Mouse (Mus musculus) CD4-positive, CD25-positive, alpha-beta regulatory T cell, adult 4 months (primary cell): ENCODE results near the gene Ifitm1. TPM values are rescaled to one million over a fixed set of nuclear protein-coding genes. Genes with fewer than 3 reads are reported as not detected.
"Not testable (repeated sequence)": the region's sequence is repeated elsewhere in the genome, so short reads cannot be mapped to it uniquely, and the experiment has no call there.

Experiments used
- ATAC-seq: one replicate; pipeline ENCODE4 v1.8.0; 2017
- polyA plus RNA-seq, 2 experiments: library from polyadenylated mRNA; unstranded; fragments of 100-300 nt; shearing (Covaris generic); gene quantifications; one replicate each; pipeline ENCODE4 v1.2.1; 2017

Gene Ifitm1
- polyA plus RNA-seq, 2 experiments from 2014 or later: not detected

DNA sequence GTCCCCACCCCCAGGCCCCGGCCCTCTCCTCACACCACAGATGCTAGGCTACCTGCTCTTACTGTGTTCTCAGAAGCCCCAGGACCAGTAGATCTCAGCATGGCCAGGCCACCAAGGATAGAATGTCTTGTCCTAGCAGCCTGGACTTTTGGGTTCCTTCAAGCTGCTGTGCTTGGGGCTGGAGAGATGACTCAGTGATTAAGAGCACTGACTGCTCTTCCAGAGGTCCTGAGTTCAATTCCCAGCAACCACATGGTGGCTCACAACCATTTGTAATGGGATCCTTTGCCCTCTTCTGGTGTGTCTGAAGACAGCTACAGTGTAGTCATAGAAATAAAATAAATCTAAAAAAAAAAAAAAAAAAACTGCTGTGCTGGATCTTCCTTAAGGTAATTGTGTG, 50.8 kb downstream of the Ifitm1 start, which contains the start of gene Ifitm6:
Gene Ifitm6, minus strand, starts transcription at position 101 of the 400 bp plus-strand sequence.
- not testable (repeated sequence) for ATAC-seq

- ATAC-seq: peak; percentile 51
Observed at GRCm38 (mm10) chr7:141019028-141019427, 52.0 kb downstream of the Ifitm1 start.

Other genes with a start within 250 kb of the Ifitm1 start
- gene Cyp2e1, start 203.5 kb upstream of the Ifitm1 start, polyA plus RNA-seq: under 1 TPM in 1 of 2 experiments, not detected in 1; 0.28 TPM
- under 1 TPM in 1 of 2 experiments, not detected in 1; 0.51 TPM for gene Syce1, start 179.4 kb upstream of the Ifitm1 start, polyA plus RNA-seq
- gene Zfp941, start 145.0 kb upstream of the Ifitm1 start, polyA plus RNA-seq: under 1 TPM; 0.20 to 0.46 TPM
- not detected for gene Urah, start 132.2 kb upstream of the Ifitm1 start, polyA plus RNA-seq
- not detected for gene Scgb1c1, start 121.7 kb upstream of the Ifitm1 start, polyA plus RNA-seq
- not detected for gene Odf3, start 119.4 kb upstream of the Ifitm1 start, polyA plus RNA-seq
- not detected for gene Gm45785, start 110.9 kb upstream of the Ifitm1 start, polyA plus RNA-seq
- gene Ric8a, start 110.3 kb upstream of the Ifitm1 start, polyA plus RNA-seq: 10 to 100 TPM; 61.4 to 67.7 TPM
- gene Bet1l, start 109.6 kb upstream of the Ifitm1 start, polyA plus RNA-seq: 10 to 100 TPM; 42.8 to 60.4 TPM
- gene Psmd13, start 85.3 kb upstream of the Ifitm1 start, polyA plus RNA-seq: 100 to 1,000 TPM in 1 of 2 experiments, 10 to 100 TPM in 1; 94.9 to 150 TPM
- 10 to 100 TPM in 1 of 2 experiments, 1 to 10 TPM in 1; 9.4 to 12.6 TPM for gene Sirt3, start 84.9 kb upstream of the Ifitm1 start, polyA plus RNA-seq
- gene Cox8b, start 66.8 kb upstream of the Ifitm1 start, polyA plus RNA-seq: not detected
- gene Nlrp6, start 46.3 kb upstream of the Ifitm1 start, polyA plus RNA-seq: not detected
- 10 to 100 TPM; 15.1 to 30.9 TPM for gene Pgghg, start 25.8 kb upstream of the Ifitm1 start, polyA plus RNA-seq
- gene Ifitm5, start 16.9 kb upstream of the Ifitm1 start, polyA plus RNA-seq: not detected
- under 1 TPM in 1 of 2 experiments, not detected in 1; 0.82 TPM for gene Gm45717, start 11.3 kb upstream of the Ifitm1 start, polyA plus RNA-seq
- 10 to 100 TPM; 39.6 to 46.5 TPM for gene Ifitm2, start 11.2 kb upstream of the Ifitm1 start, polyA plus RNA-seq
- 1 to 10 TPM; 2.9 to 4.4 TPM for gene Ifitm3, start 43.5 kb downstream of the Ifitm1 start, polyA plus RNA-seq
- gene Ifitm6, start 50.7 kb downstream of the Ifitm1 start, polyA plus RNA-seq: not detected
- not detected for gene Gm17387, start 61.9 kb downstream of the Ifitm1 start, polyA plus RNA-seq
- 1 to 10 TPM; 6.6 to 7.8 TPM for gene B4galnt4, start 93.9 kb downstream of the Ifitm1 start, polyA plus RNA-seq
- gene Pkp3, start 111.0 kb downstream of the Ifitm1 start, polyA plus RNA-seq: 100 to 1,000 TPM; 293 to 427 TPM
- 100 to 1,000 TPM; 202 to 308 TPM for gene Sigirr, start 133.4 kb downstream of the Ifitm1 start, polyA plus RNA-seq
- not detected for gene Ano9, start 150.6 kb downstream of the Ifitm1 start, polyA plus RNA-seq
- 10 to 100 TPM in 1 of 2 experiments, 1 to 10 TPM in 1; 6.7 to 10.1 TPM for gene Ptdss2, start 155.2 kb downstream of the Ifitm1 start, polyA plus RNA-seq
- 100 to 1,000 TPM; 121 to 188 TPM for gene Rnh1, start 205.6 kb downstream of the Ifitm1 start, polyA plus RNA-seq
- 1 to 10 TPM; 3.8 to 4.3 TPM for gene Hras, start 226.8 kb downstream of the Ifitm1 start, polyA plus RNA-seq
- gene Lrrc56, start 226.9 kb downstream of the Ifitm1 start, polyA plus RNA-seq: 1 to 10 TPM; 2.2 to 4.5 TPM
- 1 to 10 TPM; 8.5 to 9.6 TPM for gene Lmntd2, start 246.9 kb downstream of the Ifitm1 start, polyA plus RNA-seq
- gene Rassf7, start 248.6 kb downstream of the Ifitm1 start, polyA plus RNA-seq: 10 to 100 TPM; 14.2 to 15.9 TPM